Mouse (Mus musculus): ENCODE results near the gene Trim80. TPM values are rescaled to one million over a fixed set of nuclear protein-coding genes. Genes with fewer than 3 reads are reported as not detected.
"Not testable (repeated sequence)": the region's sequence is repeated elsewhere in the genome, so short reads cannot be mapped to it uniquely, and the experiment has no call there.

The Trim80 gene
- total RNA-seq, 2 experiments from 2014 or later, result not detected

DNA sequence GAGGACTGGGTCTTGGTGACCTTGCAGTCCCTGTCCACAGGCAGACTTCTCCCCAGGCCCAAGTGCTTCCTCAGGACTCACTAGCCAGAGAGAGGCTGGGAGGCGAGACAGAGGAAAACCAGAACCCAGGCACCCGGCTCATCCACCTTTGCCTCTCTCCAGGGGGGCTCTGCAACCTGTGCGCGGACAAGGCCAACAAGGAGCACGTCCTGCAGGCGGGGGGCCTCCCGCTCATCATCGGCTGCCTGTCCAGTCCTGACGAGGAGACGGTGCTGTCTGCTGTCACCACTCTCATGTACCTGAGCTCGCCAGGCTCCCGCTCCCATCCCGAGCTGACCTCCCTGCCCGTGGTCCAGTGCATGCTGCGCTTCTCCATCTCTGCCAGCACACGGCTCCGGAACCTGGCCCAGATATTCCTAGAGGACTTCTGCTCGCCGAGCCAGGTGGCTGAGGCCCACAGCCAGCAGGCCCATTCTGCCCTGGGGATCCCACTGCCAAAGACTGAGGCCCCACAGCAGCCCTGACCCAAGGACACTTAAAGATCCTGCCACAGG, 48.3 kb downstream of the Trim80 start:
- intact Hi-C loops (cut with DNase I), result no loop called here
- DNase-seq (ENCODE audit: low spot score in 2 of 2), result no peak

DNA sequence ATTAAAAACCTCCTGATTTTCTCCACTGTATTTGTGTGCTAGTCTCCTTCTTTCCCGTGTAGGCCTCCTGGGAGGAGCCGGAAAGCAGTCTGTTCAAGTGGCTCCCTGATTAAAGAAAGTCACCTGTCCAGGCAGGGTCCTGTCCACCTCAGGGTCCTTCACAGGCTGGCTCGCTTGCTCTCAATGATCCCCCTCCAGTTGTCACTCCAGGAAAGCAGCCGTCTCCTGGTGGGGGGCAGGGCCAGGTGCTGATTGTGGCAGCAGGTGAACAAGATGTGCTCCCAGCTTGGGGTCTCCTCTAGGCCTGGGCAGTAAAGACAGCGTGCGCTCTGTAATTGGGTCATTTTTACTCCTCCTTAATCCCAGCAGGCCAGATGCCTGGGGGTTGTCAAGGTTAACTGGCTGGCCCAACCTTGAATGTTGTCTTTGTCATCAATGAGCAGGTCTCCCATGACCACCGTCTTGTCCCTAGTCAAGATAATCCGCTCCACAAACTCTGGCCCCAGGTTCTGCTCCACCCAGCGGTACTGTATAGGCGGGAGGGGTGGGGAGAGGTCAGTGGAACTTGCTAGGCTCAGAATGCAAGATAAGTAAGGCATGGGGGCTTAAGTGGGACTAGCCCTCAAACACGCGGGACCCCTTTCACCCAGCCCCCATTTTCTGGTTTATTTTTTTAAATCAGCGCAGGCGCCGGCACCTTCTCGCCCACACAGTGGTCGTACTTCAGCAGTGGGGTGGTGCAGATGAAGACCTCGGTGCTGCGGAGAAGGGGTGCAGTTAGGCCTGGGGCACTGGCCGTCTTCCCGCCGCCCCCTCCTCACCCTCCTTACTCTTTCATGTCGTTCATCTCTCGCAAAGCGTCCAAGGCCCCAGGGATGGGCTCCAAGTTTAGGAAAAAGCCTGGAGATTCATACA, 50.4 kb downstream of the Trim80 start:
- intact Hi-C loops (cut with DNase I), result loop anchor here (2.0 to 5.0 kb wide), 2 partner anchors 22 to 47 kb away; partner anchors contain the start of gene Sumo2

GRCm38 (mm10) chr11:115491356-115492083, 51.2 kb downstream of the Trim80 start, which contains the start of gene Nt5c:
Gene Nt5c, minus strand, starts transcription at chr11:115491862.
- DNase-seq (ENCODE audit: low spot score in 2 of 2), result peak; percentile 85 to 92
- intact Hi-C loops (cut with DNase I), result loop anchor here (2.0 to 5.0 kb wide), 2 partner anchors 21 to 46 kb away; partner anchors contain the start of gene Sumo2

More for the DNA sequence above, 50.4 kb downstream of the Trim80 start:
- DNase-seq (ENCODE audit: low spot score in 2 of 2), result no peak

GRCm38 (mm10) chr11:115492387-115492786, 52.0 kb downstream of the Trim80 start:
- intact Hi-C loops (cut with DNase I), result loop anchor here (5.0 kb wide), 1 partner anchor 45 kb away; the partner anchor contains the start of gene Sumo2
- no peak for DNase-seq (ENCODE audit: low spot score in 2 of 2)

GRCm38 (mm10) chr11:115496559-115496958, 56.2 kb downstream of the Trim80 start:
- intact Hi-C loops (cut with DNase I); DNase-seq (ENCODE audit: low spot score in 2 of 2): not testable (repeated sequence)

Small RNAs within 50 kb of the gene (microRNA-seq; reads per million reads assigned to microRNA genes)
- 0 reads per million in 2 experiments for gene Mir3968

Other genes starting within 250 kb of the Trim80 start
- 10 to 100 TPM; 41.0 to 42.0 TPM for gene Grin2c, start 173.3 kb upstream of the Trim80 start, total RNA-seq (2021)
- gene Fdxr, start 163.5 kb upstream of the Trim80 start, total RNA-seq (2021), result 10 to 100 TPM; 14.5 to 17.4 TPM
- 10 to 100 TPM in 1 of 2 experiments, 1 to 10 TPM in 1; 9.5 to 10.8 TPM for gene Fads6, start 142.9 kb upstream of the Trim80 start, total RNA-seq (2021)
- under 1 TPM; 0.62 to 0.96 TPM for gene Otop2, start 133.4 kb upstream of the Trim80 start, total RNA-seq (2021)
- under 1 TPM; 0.18 to 0.28 TPM for gene Ush1g, start 118.5 kb upstream of the Trim80 start, total RNA-seq (2021)
- under 1 TPM in 1 of 2 experiments, not detected in 1; 0.14 TPM for gene Otop3, start 105.8 kb upstream of the Trim80 start, total RNA-seq (2021)
- 100 to 1,000 TPM; 108 to 111 TPM for gene Hid1, start 72.8 kb upstream of the Trim80 start, total RNA-seq (2021)
- 10 to 100 TPM; 19.8 to 20.9 TPM for gene Cdr2l, start 58.6 kb upstream of the Trim80 start, total RNA-seq (2021)
- 100 to 1,000 TPM; 107 to 109 TPM for gene Mrpl58, start 36.8 kb upstream of the Trim80 start, total RNA-seq (2021)
- 100 to 1,000 TPM; 447 to 455 TPM for gene Atp5h, start 20.6 kb upstream of the Trim80 start, total RNA-seq (2021)
- gene Kctd2, start 20.4 kb upstream of the Trim80 start, total RNA-seq (2021), result 10 to 100 TPM; 70.9 to 72.5 TPM
- gene Slc16a5, start 21.9 kb downstream of the Trim80 start, total RNA-seq (2021), result not detected
- gene Armc7, start 35.1 kb downstream of the Trim80 start, total RNA-seq (2021), result 10 to 100 TPM; 12.5 to 12.8 TPM
- 10 to 100 TPM; 60.1 to 66.5 TPM for gene Nt5c, start 51.3 kb downstream of the Trim80 start, total RNA-seq (2021)
- gene Jpt1, start 73.8 kb downstream of the Trim80 start, total RNA-seq (2021), result 100 to 1,000 TPM; 165 to 168 TPM
- gene Sumo2, start 95.7 kb downstream of the Trim80 start, total RNA-seq (2021), result 100 to 1,000 TPM; 298 to 313 TPM
- 10 to 100 TPM; 45.7 to 49.1 TPM for gene Nup85, start 123.9 kb downstream of the Trim80 start, total RNA-seq (2021)
- 10 to 100 TPM; 52.2 to 56.2 TPM for gene Mrps7, start 163.4 kb downstream of the Trim80 start, total RNA-seq (2021)
- 10 to 100 TPM; 76.5 to 88.6 TPM for gene Gga3, start 163.5 kb downstream of the Trim80 start, total RNA-seq (2021)
- 10 to 100 TPM; 17.6 to 19.4 TPM for gene Mif4gd, start 172.4 kb downstream of the Trim80 start, total RNA-seq (2021)
- 10 to 100 TPM; 54.3 to 59.3 TPM for gene Slc25a19, start 187.8 kb downstream of the Trim80 start, total RNA-seq (2021)